Mouse (Mus musculus): Measurements from ENCODE around the gene Sec31a.
A peak's percentile ranks its signal among the peaks of the same experiment; 100 is the strongest.

Gene Sec31a

DNA sequence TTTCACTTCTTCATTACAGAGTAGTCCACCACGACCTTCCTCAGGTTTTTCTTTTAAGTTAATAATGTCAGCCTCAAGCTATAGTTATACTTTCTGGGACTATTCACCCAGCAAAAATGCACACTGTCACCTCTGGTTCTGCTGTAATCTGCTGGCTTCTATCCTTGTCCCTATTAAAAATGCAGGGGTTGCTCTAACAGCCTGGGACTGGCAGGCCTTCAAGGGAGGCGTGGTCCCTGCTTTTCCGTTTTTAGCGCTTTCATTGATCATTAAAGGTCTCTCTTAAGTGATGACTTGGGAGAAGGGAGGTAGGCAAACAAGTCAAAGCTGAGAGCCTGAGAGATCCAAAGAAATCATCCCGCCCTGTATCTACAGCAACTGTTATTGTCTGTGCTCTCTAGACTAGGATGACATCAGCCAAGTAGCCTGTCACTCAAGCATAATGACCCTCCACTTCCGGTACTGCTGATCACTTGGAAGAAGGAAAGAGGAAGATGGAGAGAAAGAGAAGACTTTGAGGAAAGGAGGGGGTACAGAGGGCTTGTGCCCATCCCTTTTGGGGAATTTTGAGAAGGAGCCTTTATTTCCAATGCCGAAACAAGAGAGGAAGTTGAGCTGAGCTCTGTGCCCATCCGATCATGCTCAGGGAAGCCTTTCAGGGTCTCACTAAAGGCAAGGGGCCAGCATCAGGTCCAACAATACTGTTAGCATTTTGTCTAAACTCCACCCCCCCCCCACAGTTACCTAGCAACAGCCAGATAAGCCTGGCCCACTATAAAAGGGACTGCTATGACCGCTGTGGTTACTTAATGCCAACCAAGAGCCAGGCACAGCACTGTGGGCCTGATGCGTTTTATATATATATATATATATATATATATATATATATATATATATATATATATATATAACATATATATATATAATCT is 66.5 kb downstream of the Sec31a start:
- DNase-seq, result peak; percentile 24 to 46

DNA sequence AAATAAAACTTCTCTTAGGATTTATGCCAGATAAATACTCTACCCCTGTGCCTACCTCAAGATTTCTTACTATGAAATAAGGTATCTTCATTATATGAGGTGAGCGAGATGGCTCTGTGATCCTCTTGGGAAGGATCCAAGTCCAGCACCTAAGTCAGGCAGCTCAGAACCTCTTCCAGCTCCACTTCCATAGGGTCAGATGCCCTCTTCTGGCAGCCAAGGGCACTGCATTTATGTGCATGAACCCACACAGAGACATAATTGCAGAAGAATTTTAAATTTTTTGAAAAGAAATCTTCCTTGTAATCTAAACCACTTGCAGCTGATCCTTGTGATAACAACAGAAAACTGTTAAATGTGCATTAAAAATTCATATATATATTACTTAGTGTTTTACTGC is 70.9 kb downstream of the Sec31a start:
- peak in 1 of 2 experiments; percentile 31 for DNase-seq

DNA sequence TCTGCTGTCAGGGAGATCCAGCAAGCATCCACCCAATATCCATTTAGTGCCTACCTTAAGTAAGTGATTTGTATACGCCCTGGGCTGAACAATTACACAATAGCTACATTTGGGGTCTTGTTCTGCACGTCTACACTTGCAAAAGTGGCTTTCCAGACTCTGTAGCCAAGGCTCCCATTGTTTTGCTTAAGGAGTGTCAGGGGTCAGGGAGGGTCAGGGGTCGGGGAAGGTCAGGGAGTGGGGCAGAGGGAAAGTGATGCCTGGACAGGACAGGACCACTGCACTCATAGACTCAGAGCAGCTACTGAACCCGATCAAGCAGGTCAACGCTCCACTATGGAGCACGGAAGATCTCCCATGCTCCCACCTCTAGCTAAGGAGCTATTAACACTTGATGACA is 72.9 kb downstream of the Sec31a start:
- no peak for DNase-seq

DNA sequence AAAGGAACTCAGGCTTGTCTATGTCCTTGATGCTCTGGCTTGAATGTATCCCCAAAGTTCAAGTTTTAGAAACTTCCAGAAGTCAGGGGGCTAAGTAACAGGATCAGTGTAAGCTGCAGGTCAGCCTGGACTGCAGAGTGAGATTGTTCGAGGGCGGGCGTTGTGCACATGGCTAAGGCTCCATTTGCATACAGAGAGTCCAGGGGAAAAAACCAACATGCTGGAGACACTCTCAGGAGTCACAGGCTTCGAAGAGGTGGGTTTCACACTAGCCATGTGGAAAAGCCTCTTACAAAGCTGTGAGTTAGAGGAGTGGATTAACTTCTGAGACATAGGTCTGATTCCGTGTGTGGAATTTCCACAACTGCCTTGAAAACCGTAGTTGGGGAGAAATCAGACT is 73.6 kb downstream of the Sec31a start:
- no peak for DNase-seq

DNA sequence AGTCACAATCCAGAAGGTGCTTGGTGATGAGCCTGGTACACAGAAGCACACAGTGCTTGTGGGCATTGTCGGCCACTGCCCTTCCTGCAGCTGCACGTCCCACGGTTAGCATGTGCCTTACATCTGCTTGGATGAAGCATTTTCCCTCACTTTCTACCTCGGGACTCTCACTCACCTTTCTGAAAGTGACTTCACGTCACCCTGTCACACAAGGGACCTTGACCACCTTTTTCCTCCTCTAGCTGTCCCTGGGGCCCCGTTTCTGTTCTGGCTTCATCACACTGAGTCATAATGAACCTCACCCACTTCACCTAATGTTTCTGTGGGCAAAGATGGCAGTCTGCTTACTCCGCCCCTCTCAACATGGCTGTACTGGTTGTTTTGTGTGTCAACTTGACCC is 75.0 kb downstream of the Sec31a start:
- no peak for DNase-seq

DNA sequence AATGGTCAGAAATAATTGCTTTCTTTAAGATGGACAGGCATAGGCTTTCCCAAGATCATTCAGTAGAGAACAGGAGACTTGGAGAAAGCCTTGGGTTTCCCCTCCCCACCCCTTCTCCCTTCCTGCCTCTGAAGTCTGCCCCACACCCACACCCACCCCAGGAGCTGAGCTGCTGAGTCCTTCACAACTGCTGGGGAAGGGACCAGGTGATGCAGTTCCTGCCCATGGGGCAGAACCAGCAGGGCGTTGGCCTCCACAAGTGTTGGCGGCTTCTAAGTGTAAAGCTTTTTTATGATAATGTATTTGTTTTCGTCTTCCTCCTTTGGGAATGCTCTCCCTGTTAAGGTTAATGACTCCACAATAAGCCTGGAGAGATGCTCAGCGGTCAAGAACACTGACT is 78.2 kb downstream of the Sec31a start:
- no peak for DNase-seq

DNA sequence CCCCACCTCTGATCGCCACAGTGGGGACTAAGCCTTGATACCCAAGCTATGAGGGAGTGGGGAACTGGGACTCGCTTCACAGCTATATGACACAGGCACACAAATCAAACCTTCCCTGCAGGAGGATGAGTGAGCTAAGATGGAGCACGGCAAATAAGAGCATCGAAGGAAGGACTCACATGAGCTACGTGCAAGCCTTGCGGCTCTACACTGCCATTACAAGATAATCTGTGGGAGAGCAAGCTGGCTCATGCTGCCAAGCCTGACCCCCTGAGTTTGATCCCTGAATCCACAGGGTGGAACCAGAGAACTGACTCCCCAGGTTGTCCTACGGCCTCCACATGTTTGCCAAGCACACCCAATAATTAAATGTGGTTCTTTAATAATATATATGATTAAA is 79.2 kb downstream of the Sec31a start:
- DNase-seq, result no peak

DNA sequence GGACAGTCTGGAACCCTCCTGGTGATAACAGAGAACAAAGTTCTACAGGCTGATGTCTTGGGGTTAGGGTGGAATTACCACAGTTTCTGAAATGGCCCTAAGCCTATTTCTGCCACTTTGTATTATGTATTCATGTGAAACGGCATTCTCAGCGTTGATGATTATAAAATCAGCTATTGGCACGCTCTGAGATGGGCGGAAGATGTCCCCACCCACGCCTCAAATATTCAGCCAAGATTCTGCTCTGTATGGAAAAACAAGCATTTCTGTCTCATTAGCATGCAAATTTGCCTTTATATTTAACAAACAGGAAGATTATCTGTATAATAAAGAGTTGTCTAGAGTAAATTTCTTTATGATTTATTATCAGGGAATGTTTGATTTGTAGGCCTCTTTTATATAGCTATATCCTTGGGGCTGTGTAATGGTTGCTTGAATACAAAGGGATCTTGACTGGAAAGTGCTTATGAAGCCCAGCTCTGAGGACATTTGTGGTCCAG is 80.4 kb downstream of the Sec31a start:
- DNase-seq, result peak in 1 of 2 experiments; percentile 25

DNA sequence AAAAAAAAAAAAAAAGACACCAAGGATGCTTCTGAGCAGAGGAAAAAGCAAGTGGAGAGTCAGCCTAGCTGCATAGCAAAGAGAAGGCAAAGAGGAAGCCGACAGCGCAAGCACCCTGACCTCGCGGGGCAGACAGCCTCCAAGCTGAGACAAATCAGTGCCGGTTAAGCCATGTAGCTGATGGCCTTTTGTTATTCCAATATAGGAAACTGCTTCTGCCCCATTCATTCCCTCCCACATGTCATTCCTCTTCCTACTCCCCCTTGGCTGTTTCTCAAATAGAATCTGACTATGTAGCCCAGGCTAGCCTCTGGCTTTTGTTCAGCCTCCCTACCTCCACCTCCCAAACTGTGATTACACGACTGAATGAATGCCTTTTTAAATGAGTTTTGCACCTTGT is 81.3 kb downstream of the Sec31a start:
- no peak for DNase-seq

DNA sequence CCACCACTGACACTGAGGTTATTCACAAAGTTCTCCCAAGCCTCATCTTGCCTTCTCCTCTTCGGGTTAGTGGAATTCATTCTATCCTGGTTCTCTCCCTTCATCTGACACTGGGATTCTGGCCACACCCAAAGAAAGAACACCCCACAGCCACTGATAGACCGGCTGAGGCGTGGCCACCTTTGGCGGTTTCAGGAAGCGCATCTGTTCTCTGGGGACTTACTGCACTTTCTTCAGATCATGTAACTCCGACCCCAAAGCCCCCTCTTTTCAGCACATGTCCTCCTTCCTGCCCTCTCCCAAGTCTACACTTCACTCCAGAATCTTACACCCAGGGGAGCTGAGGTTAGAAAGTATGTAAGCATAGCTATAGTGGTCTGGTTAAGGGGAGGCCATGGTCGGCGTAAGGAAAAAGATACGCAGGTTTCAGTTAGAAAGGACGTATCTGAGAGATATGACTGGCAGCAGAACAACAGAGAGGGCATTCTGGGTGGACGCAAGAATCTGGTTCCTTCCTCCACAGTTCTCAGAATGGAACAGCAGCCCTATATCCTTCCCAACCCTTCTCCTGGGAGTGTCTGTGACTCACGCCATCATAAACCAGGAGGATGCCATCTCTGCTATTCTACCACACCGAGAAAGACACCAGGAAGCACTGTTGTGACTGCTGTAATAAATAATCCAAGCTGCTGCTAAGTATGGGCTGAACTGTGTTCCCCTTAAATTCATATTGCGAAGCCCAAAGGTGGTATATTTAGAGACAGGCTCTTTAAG is 82.2 kb downstream of the Sec31a start:
- DNase-seq, result no peak

DNA sequence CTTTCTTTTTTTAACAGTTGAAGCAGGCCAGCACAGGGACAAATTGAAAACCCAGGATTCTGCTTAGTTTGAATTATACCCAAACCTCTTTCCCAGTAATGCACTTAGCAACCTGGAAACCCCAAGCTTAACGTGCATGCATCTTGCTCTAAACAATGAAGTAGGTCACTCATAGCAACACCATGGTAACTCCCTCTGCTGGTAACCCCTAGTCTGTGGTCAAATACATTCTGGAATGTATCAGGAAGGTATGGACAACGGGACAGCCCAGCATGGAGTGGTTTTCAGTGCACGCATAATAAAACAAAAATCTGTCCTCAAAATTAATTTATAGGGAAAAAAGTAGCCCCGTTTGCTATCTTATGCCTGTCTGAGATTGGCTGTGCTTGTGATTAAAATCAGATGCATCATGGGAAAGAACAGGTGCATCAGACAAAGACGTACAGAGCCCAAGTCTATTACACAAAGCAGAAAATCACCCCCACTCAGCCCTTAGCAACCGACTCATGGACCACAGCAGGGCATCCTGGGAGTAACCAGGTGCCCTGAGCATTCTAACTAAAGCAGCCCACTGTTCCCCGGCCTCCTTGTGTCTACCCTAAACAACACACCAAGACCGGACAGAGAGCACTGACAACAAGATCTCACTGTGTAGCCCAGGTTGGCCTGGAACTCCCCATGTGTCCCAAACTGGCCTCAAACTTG is 83.6 kb downstream of the Sec31a start:
- DNase-seq, result no peak

DNA sequence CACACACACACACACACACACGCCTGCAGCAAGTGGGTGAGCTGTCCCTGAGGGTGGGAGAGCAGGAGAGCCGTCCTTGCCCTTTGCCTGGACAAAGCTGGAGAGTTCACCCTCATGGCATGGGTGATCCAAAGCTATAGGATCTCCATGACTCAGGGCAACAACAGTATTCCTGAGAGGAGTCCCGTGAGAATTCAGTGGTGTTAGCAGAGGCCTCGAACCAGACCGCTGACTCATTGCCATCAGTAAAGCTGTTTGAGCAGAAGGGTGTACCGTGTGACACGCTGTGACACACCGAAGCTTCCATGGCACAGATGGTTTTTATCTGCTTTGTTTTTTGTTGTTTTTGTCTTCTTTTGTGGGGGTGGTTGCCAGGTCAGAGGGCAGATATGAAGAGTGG is 84.4 kb downstream of the Sec31a start:
- no peak for DNase-seq

DNA sequence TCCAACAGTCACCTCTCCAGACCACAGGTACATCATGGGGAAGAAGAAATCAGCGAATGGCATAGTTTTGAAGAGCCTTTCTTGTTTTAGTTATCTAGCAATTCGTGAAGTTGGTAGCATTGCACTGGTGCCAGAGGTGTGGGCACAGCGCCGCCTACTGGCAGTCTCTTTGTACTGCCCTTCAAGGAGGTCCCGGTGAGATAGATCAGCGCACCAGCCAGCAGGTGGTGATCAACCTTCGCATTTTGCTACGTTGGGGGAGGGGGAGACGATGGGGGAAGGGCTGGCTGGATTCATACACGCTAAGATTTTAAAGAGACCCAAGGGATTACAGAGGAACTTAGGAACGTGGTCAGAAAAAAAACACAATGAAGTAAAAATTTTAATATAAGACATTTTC is 94.0 kb downstream of the Sec31a start:
- DNase-seq, result peak; percentile 90 to 93

DNA sequence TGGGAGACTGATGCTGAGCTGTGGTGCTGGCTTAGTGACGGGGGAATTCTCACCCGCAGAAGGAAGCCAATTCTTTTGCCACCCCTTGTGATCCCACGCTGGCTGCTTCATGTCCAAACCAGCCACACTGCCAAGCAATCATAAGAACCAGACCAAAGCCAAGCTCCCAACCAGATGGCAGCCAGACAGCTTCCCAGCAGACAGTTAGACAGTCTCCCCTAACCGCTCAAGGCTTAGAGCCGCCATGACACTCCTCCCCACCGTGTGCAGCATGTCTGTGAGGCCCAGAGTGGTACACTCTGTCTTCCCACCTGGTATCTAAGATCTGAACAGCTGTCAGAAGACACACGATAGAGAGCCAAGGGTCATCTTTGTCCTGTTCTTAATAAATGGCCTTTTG is 98.2 kb downstream of the Sec31a start:
- peak; percentile 49 to 60 for DNase-seq

DNA sequence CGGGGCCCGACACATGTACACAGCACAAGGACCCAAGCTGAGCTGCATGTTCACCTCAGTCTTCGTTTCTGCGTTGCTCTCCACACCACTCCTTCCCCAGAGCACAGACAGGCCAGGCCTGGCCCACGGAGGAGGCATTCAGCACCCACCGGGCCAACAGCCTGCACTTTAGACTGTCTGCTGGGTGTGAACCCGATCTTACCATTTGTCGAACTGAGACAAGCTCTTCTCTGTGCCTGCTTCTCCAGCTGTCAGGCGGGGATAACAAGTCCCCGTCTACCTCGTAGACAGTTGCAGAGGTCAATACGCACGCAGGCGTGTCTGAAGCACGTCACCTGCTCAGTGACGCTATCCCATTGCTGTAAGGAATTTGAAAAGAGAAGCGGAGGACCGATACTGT is 99.0 kb downstream of the Sec31a start:
- no peak for DNase-seq

DNA sequence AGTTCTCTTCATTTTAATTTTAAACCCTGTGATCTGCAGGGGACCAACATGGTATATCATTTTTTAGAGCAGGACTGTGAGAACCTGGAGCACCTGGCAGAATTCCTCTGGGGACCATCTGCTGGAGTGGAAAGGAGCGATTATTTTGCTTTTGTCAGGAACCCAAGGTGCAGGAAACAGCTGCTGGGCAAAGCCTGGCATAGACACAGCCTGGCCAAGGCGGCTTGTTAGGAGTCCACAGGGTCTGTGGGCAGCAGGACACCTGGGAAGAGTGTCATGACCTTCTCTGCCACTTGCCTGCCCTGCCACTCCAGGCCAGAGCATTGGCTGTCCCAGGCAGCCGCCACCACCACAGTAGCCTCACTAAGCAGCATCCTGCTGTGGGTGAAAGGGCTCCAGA is 100.4 kb downstream of the Sec31a start:
- no peak for DNase-seq

DNA sequence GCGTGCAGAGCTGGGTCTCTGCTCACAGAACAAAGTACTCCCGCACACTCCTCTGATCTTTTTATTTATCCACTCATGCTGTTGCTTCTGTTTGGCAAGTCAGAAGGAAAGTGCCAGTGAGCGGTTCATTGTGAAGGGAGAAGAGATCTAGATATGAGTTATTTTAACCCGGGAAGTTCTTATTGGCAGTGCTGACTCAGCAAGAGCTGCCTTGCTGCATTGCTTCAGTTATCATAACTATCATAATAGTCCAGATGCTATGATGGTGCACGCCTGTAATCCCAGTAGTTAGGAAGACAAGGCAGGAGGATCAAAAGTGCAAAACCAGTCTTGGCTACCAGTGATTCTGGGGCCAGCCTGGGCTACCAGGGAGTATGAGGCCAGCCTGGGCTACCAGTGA is 103.6 kb downstream of the Sec31a start:
- DNase-seq, result no peak
